Mouse (Mus musculus): Measurements from ENCODE around the gene Slit2. TPM values are rescaled to one million over a fixed set of nuclear protein-coding genes. Genes with fewer than 3 reads are reported as not detected.

Gene Slit2
- polyA plus RNA-seq, 1 experiment, result 0.92 TPM

DNA sequence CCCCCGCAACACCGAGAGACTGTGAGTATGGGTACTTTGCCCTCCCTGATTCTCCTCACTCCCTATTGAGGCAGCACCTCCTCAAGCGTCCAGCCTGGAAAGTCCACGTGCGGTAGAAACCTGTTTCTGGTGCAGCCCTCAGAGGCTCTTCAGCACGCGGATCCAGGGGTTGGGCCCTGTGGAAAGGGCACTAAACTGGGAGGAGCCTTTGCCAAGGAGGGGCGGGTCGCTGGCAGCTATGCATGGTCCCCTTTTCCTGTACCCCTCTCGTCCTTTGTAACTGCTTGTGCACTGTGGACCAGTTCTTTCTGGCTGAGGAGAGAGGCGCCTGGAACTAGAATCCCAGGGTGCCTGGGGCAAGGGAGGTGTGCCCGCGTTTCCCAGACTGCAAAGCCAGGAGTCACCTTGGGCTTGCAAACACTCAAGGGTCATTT, 2.3 kb downstream of the Slit2 start:
- Histone ChIP-seq H3K4me1 (ENCODE audit: control insufficient read depth, insufficient read depth, low read length) (no peaks in the 10 kb centered on the region), H3K27ac (ENCODE audit: insufficient read depth, low read depth, low read length) (no peak overlapping the region), H3K4me3 (ENCODE audit: insufficient read depth, low read length) (no peak overlapping the region)
- no peak for TF ChIP-seq CTCF (IDR thresholded peaks at IDR 0.05; ENCODE audit: low read depth, low read length)
- TF ChIP-seq POLR2A (IDR thresholded peaks at IDR 0.05; ENCODE audit: borderline replicate concordance, low read depth, low read length), result no peak

GRCm38 (mm10) chr5:47985901-47986670, 3.1 kb downstream of the Slit2 start:
- no peak overlapping the region for H3K4me3 ChIP-seq (ENCODE audit: insufficient read depth, low read length)
- no peak overlapping the region for H3K27ac ChIP-seq (ENCODE audit: insufficient read depth, low read depth, low read length)
- no peak for TF ChIP-seq POLR2A (IDR thresholded peaks at IDR 0.05; ENCODE audit: borderline replicate concordance, low read depth, low read length)
- no peak for TF ChIP-seq CTCF (IDR thresholded peaks at IDR 0.05; ENCODE audit: low read depth, low read length)
- H3K4me1 ChIP-seq (ENCODE audit: control insufficient read depth, insufficient read depth, low read length), result no peaks in the 10 kb centered on the region

DNA sequence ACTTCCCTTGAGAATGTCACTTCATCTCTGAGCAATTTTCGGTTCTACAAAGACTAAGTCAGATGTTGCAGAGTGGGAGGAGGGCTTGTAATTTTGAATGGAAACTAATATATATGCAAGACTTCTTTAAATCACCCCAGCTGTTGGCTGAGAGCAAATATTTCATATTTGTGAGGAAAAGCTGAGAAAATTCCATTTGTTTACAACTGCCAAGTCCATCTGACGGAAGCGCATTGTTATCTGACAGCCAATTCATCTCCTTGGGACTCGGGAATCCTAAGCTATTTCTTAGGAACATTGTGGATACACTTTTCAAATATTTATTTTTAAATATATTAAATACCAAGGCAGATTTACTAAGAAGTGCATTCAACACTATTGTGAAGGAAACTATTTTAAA, 8.0 kb downstream of the Slit2 start:
- TF ChIP-seq POLR2A (IDR thresholded peaks at IDR 0.05; ENCODE audit: borderline replicate concordance, low read depth, low read length), result no peak
- TF ChIP-seq CTCF (IDR thresholded peaks at IDR 0.05; ENCODE audit: low read depth, low read length), result no peak
- no peak overlapping the region for H3K4me3 ChIP-seq (ENCODE audit: insufficient read depth, low read length)
- no peak overlapping the region for H3K27ac ChIP-seq (ENCODE audit: insufficient read depth, low read depth, low read length)
- no peaks in the 10 kb centered on the region for H3K4me1 ChIP-seq (ENCODE audit: control insufficient read depth, insufficient read depth, low read length)

DNA sequence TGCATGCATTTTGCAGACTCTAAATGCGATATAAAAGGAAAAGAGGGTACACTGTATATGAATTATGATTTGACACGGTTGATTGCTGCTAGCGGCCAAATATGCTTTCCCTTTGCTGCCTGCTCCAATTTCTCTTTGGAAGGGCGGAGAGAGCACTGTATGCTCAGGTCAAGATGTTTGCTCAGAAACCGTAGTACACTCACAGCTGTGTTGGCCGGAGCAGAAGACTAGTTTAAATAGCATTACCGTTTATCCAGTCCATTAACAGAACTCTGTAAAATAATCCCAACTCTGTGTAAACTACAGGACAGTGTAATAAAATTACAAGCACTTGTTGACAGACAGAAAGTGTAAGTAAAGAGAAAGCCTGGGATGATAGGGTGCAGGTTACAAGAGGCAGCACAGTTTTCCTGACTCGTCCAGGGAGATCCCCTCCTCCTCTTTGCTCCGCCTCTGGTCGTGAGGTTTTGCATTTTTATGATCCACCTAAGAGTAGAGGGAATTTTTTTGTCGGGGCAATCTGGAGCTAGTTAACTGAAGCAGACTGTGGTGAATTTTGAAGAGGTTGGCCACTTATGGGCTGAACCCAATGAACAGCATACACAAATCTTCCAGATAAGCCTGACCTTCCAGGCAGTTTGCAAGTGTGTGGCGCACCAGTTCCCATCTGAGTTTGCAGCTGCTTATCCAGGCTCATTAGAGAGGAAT, 20.9 kb downstream of the Slit2 start:
- Histone ChIP-seq H3K27ac (ENCODE audit: insufficient read depth, low read depth, low read length) (no peak overlapping the region), H3K4me1 (ENCODE audit: control insufficient read depth, insufficient read depth, low read length) (no peaks in the 10 kb centered on the region)
- TF ChIP-seq POLR2A (IDR thresholded peaks at IDR 0.05; ENCODE audit: borderline replicate concordance, low read depth, low read length) (no peak), CTCF (IDR thresholded peaks at IDR 0.05; ENCODE audit: low read depth, low read length) (no peak)

DNA sequence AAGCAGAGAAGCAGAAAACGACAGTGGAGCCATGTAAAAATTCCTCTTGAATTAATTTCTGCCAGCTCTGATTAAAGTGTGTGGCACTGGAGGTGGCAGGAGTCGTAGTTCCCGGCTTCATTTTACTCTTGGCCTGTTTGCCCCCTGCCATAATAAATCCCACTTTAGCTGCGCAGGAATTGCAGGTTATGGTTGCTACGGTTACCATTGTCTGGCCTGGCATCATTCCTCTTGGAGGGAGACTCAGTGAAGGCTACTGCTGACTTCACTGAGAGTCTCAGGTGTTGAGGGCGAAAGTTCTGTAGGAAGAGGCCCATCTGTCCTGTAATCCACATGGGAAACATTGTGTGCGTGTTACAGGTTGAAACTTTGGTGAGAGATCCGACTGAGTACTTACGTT, 22.6 kb downstream of the Slit2 start:
- Histone ChIP-seq H3K4me1 (ENCODE audit: control insufficient read depth, insufficient read depth, low read length) (no peaks in the 10 kb centered on the region), H3K27ac (ENCODE audit: insufficient read depth, low read depth, low read length) (no peak overlapping the region), H3K4me3 (ENCODE audit: insufficient read depth, low read length) (no peak overlapping the region)
- TF ChIP-seq POLR2A (IDR thresholded peaks at IDR 0.05; ENCODE audit: borderline replicate concordance, low read depth, low read length) (no peak), CTCF (IDR thresholded peaks at IDR 0.05; ENCODE audit: low read depth, low read length) (no peak)

More for the DNA sequence above, 20.9 kb downstream of the Slit2 start:
- no peak overlapping the region for H3K4me3 ChIP-seq (ENCODE audit: insufficient read depth, low read length)

DNA sequence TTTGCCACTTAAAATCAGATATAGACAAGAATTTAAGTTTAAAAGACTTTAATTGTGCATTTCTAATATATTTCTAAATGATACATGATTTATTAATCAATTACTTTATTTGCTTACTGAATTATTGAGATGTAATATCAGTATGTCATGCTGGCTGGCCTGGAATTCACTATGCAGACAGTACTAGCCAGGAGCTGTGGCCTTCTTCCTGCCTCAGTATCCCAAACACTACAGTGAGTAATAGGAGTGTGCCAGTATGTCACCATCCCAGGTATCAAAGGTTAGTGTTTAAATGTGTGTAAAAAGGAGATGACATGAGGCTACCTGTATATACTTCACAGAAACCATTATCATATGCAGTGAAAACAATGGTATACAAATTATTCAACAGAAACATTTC, 23.1 kb downstream of the Slit2 start:
- no peaks in the 10 kb centered on the region for H3K4me1 ChIP-seq (ENCODE audit: control insufficient read depth, insufficient read depth, low read length)
- H3K27ac ChIP-seq (ENCODE audit: insufficient read depth, low read depth, low read length), result no peak overlapping the region
- no peak overlapping the region for H3K4me3 ChIP-seq (ENCODE audit: insufficient read depth, low read length)
- TF ChIP-seq POLR2A (IDR thresholded peaks at IDR 0.05; ENCODE audit: borderline replicate concordance, low read depth, low read length) (no peak), CTCF (IDR thresholded peaks at IDR 0.05; ENCODE audit: low read depth, low read length) (no peak)

DNA sequence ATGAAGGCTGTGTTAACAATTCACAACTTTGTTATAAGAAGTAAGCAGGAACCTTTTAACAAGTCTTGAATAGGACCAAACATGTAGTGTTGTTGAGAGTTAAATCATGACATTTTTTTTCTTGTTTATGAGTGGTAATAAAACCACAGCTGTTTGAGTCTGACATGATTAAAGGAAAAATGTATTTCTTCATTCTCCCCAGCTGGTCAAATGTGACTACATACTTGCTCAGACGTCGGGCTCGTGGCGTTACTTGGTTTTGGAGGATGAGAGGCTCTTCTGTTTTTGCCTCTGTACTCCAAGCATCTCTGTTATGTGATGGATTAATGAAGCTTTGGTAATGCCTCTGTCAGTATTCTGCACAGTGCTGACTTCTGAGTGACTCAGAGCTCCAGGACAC, 40.5 kb downstream of the Slit2 start:
- Histone ChIP-seq H3K27ac (ENCODE audit: insufficient read depth, low read depth, low read length) (no peak overlapping the region), H3K4me1 (ENCODE audit: control insufficient read depth, insufficient read depth, low read length) (no peaks in the 10 kb centered on the region), H3K4me3 (ENCODE audit: insufficient read depth, low read length) (no peak overlapping the region)
- TF ChIP-seq POLR2A (IDR thresholded peaks at IDR 0.05; ENCODE audit: borderline replicate concordance, low read depth, low read length) (no peak), CTCF (IDR thresholded peaks at IDR 0.05; ENCODE audit: low read depth, low read length) (no peak)

DNA sequence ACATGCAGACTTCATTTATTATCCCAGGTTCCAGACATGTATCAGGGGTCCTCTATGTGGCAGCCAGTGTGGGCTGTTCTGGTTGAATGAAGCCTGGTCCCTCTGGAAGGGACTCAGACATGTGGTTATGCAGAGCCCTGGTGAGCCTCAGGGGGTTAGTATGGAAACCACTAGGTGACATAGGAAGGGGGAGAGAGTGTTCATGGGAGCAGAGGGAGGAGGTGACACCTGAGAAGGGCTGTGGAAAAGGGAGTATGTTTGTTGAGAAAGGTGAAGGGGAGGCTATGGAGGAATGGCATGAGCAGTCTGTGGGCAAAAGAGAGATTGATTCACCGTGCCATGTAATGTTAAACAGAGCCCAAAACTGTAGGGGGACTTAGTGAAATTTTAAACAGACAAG, 51.9 kb downstream of the Slit2 start:
- H3K4me3 ChIP-seq (ENCODE audit: insufficient read depth, low read length), result no peak overlapping the region
- no peak for TF ChIP-seq CTCF (IDR thresholded peaks at IDR 0.05; ENCODE audit: low read depth, low read length)
- TF ChIP-seq POLR2A (IDR thresholded peaks at IDR 0.05; ENCODE audit: borderline replicate concordance, low read depth, low read length), result no peak
- no peaks in the 10 kb centered on the region for H3K4me1 ChIP-seq (ENCODE audit: control insufficient read depth, insufficient read depth, low read length)
- H3K27ac ChIP-seq (ENCODE audit: insufficient read depth, low read depth, low read length), result no peak overlapping the region

- no peak overlapping the region for H3K4me3 ChIP-seq (ENCODE audit: insufficient read depth, low read length)
- no peak overlapping the region for H3K27ac ChIP-seq (ENCODE audit: insufficient read depth, low read depth, low read length)
- H3K4me1 ChIP-seq (ENCODE audit: control insufficient read depth, insufficient read depth, low read length), result no peaks in the 10 kb centered on the region
- TF ChIP-seq POLR2A (IDR thresholded peaks at IDR 0.05; ENCODE audit: borderline replicate concordance, low read depth, low read length) (no peak), CTCF (IDR thresholded peaks at IDR 0.05; ENCODE audit: low read depth, low read length) (no peak)
These were observed 55.1 kb downstream of the Slit2 start for GRCm38 (mm10) chr5:48038033-48038432.

Data from bone marrow macrophage, adult 2 months (primary cell).